In the genomic region with DNA sequence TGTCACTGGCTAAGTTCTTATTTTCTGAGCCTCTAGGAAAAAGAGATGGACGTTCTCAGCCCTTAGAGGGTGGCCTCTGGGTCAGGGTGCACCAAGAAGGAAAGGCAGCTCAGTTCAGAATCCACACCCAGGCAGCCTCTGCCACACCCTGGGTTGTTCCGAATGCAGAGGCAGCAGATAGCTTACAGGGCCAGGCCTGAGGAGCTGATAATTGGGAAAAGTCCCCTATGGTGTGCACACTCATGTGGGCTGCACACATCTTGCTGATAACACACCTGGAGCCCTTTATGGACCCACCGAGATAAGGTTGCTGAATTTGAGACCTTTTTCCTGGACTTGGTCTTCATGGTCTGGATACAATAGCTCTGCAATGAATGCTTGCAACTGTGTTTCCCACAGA, we compare ENCODE assay signal across 15 mouse cellular contexts. TPM values are rescaled to one million over a fixed set of nuclear protein-coding genes. Genes with fewer than 3 reads are reported as not detected.
DNase-seq lines count a peak whose midpoint lies in the region; ATAC-seq and TF ChIP-seq lines count a peak whose summit lies in the region.
"Had no signal": no experiment of that assay in that cellular context is flagged by ENCODE, and none has a peak within 500 bp of the region (broad histone marks: within the 10 kb centered on the region; RNA-seq: fewer than 3 reads in every experiment).

No protein-coding gene starts in this region.

- H3K9me3 ChIP-seq in embryonic facial prominence, embryonic 11.5 days (replicated peaks; ENCODE audit: control insufficient read depth, low read length): no peaks in the 10 kb centered on the region
- no peaks in the 10 kb centered on the region for H3K9me3 ChIP-seq in embryonic facial prominence, embryonic 10.5 days
- H3K9me3 ChIP-seq in limb, embryonic 11.5 days (ENCODE audit: control insufficient read depth, low read length): no peaks in the 10 kb centered on the region
- H3K9me3 ChIP-seq in limb, embryonic 10.5 days (replicated peaks): no peaks in the 10 kb centered on the region
- H3K9me3 ChIP-seq in liver, embryonic 13.5 days (replicated peaks): no peaks in the 10 kb centered on the region
- no peaks in the 10 kb centered on the region for H3K9me3 ChIP-seq in stomach, postnatal 0 days (ENCODE audit: control insufficient read depth, low read length)
- H3K9me3 ChIP-seq: embryonic facial prominence, embryonic 12.5 days; hindbrain, embryonic 12.5 days; limb, embryonic 13.5 days; neural tube, embryonic 13.5 days had no signal

- no peak for TF ChIP-seq CTCF in stomach, postnatal 0 days (IDR thresholded peaks at IDR 0.05; ENCODE audit: low read depth)

- no peak for DNase-seq in embryonic facial prominence, embryonic 11.5 days (ENCODE audit: low spot score)
- DNase-seq in embryonic facial prominence, embryonic 10.5 days (ENCODE audit: low spot score): no peak
- DNase-seq in limb, embryonic 11.5 days (ENCODE audit: low spot score): no peak
- no peak for DNase-seq in limb, embryonic 10.5 days (ENCODE audit: low spot score)
- DNase-seq in liver, embryonic 13.5 days: peak; percentile 89
- DNase-seq in stomach, postnatal 0 days (ENCODE audit: low spot score): peak; percentile 74
- no peak for DNase-seq in adrenal gland, postnatal 14 days
- no peak for DNase-seq in MN1 (ENCODE audit: low spot score)
- DNase-seq: right cerebral cortex, postnatal 25 days had no signal

- peak; percentile 46; the same call in 1 of the 2 replicates for ATAC-seq in embryonic facial prominence, embryonic 11.5 days (replicated peaks; ENCODE audit: insufficient number of reproducible peaks, low FRiP score, low TSS enrichment, low read depth)
- 0 out of 2 replicates have a peak, but pooled peaks have one; percentile 24 for ATAC-seq in limb, embryonic 11.5 days (ENCODE audit: insufficient number of reproducible peaks, low FRiP score, low TSS enrichment, low read depth)
- peak; percentile 99 for ATAC-seq in liver, embryonic 13.5 days (ENCODE audit: low read depth)
- peak; percentile 73 for ATAC-seq in stomach, postnatal 0 days (ENCODE audit: low FRiP score, low TSS enrichment)
- ATAC-seq: Patski had no signal

- H3K27me3 ChIP-seq in embryonic facial prominence, embryonic 11.5 days (ENCODE audit: control insufficient read depth, insufficient read depth, low read length): no peaks in the 10 kb centered on the region; the same call in 1 of the 2 replicates
- H3K27me3 ChIP-seq in embryonic facial prominence, embryonic 10.5 days (replicated peaks; ENCODE audit: low read depth, poor library complexity, severe bottlenecking): peaks cover 51% of the 10 kb centered on the region
- no peaks in the 10 kb centered on the region for H3K27me3 ChIP-seq in limb, embryonic 11.5 days (ENCODE audit: control insufficient read depth, insufficient read depth, low read length)
- H3K27me3 ChIP-seq in limb, embryonic 10.5 days (ENCODE audit: low read depth, poor library complexity, severe bottlenecking): no peaks in the 10 kb centered on the region
- H3K27me3 ChIP-seq in liver, embryonic 13.5 days: no peaks in the 10 kb centered on the region
- H3K27me3 ChIP-seq in stomach, postnatal 0 days (ENCODE audit: control insufficient read depth, insufficient read depth, low read length): no peaks in the 10 kb centered on the region
- H3K27me3 ChIP-seq: embryonic facial prominence, embryonic 12.5 days; Patski had no signal

- no peak for TF ChIP-seq EP300 in stomach, postnatal 0 days (optimal IDR thresholded peaks at IDR 0.05)

- H3K4me1 ChIP-seq in embryonic facial prominence, embryonic 11.5 days (ENCODE audit: control insufficient read depth, insufficient read depth, low read length): no peaks in the 10 kb centered on the region
- H3K4me1 ChIP-seq in embryonic facial prominence, embryonic 10.5 days: peaks cover 10% of the 10 kb centered on the region
- H3K4me1 ChIP-seq in limb, embryonic 11.5 days (ENCODE audit: control insufficient read depth, insufficient read depth, low read length): no peaks in the 10 kb centered on the region
- 0 out of 2 replicates have a peak, but pooled peaks cover 3% of the 10 kb centered on the region for H3K4me1 ChIP-seq in limb, embryonic 10.5 days
- peaks cover 99% of the 10 kb centered on the region for H3K4me1 ChIP-seq in liver, embryonic 13.5 days (replicated peaks)
- H3K4me1 ChIP-seq in stomach, postnatal 0 days (replicated peaks; ENCODE audit: control insufficient read depth, insufficient read depth): peaks cover 5% of the 10 kb centered on the region; the same call in 1 of the 2 replicates
- H3K4me1 ChIP-seq: embryonic facial prominence, embryonic 12.5 days; limb, embryonic 13.5 days had no signal

- no peak overlapping the region for H3K27ac ChIP-seq in embryonic facial prominence, embryonic 11.5 days (replicated peaks; ENCODE audit: low read depth, low read length)
- no peak overlapping the region for H3K27ac ChIP-seq in embryonic facial prominence, embryonic 10.5 days (replicated peaks)
- no peak overlapping the region for H3K27ac ChIP-seq in limb, embryonic 11.5 days (replicated peaks; ENCODE audit: low read depth, low read length)
- H3K27ac ChIP-seq in limb, embryonic 10.5 days: no peak overlapping the region
- H3K27ac ChIP-seq in liver, embryonic 13.5 days: peak overlapping the region; percentile 100
- peak overlapping the region; percentile 83 for H3K27ac ChIP-seq in stomach, postnatal 0 days (replicated peaks)
- H3K27ac ChIP-seq: embryonic facial prominence, embryonic 12.5 days; hindbrain, embryonic 12.5 days; limb, embryonic 13.5 days; neural tube, embryonic 13.5 days had no signal

- no peak overlapping the region for H3K9ac ChIP-seq in embryonic facial prominence, embryonic 11.5 days (replicated peaks; ENCODE audit: low read length)
- no peak overlapping the region for H3K9ac ChIP-seq in limb, embryonic 11.5 days (ENCODE audit: low read length)
- peak overlapping the region; percentile 74 for H3K9ac ChIP-seq in liver, embryonic 13.5 days
- H3K9ac ChIP-seq in stomach, postnatal 0 days (ENCODE audit: low read length): no peak overlapping the region
- H3K9ac ChIP-seq: embryonic facial prominence, embryonic 12.5 days; hindbrain, embryonic 12.5 days; limb, embryonic 13.5 days; neural tube, embryonic 13.5 days had no signal

- H3K4me2 ChIP-seq in embryonic facial prominence, embryonic 11.5 days (ENCODE audit: low read depth, low read length): no peak overlapping the region
- H3K4me2 ChIP-seq in limb, embryonic 11.5 days (ENCODE audit: low read depth, severe bottlenecking): no peak overlapping the region
- peak overlapping the region; percentile 70 for H3K4me2 ChIP-seq in liver, embryonic 13.5 days
- no peak overlapping the region for H3K4me2 ChIP-seq in stomach, postnatal 0 days (replicated peaks; ENCODE audit: low read depth)
- H3K4me2 ChIP-seq: embryonic facial prominence, embryonic 12.5 days; hindbrain, embryonic 12.5 days; limb, embryonic 13.5 days; midbrain, embryonic 11.5 days; neural tube, embryonic 13.5 days had no signal

- H3K36me3 ChIP-seq in embryonic facial prominence, embryonic 11.5 days (replicated peaks; ENCODE audit: control insufficient read depth, insufficient read depth, low read depth, low read length): no peaks in the 10 kb centered on the region
- no peaks in the 10 kb centered on the region for H3K36me3 ChIP-seq in embryonic facial prominence, embryonic 10.5 days (replicated peaks)
- no peaks in the 10 kb centered on the region for H3K36me3 ChIP-seq in limb, embryonic 11.5 days (ENCODE audit: control insufficient read depth, insufficient read depth, low read length)
- H3K36me3 ChIP-seq in limb, embryonic 10.5 days: no peaks in the 10 kb centered on the region
- peaks cover 60% of the 10 kb centered on the region for H3K36me3 ChIP-seq in liver, embryonic 13.5 days
- H3K36me3 ChIP-seq in stomach, postnatal 0 days (ENCODE audit: control insufficient read depth, insufficient read depth, low read length): no peaks in the 10 kb centered on the region
- H3K36me3 ChIP-seq: embryonic facial prominence, embryonic 12.5 days; hindbrain, embryonic 12.5 days; limb, embryonic 13.5 days; neural tube, embryonic 13.5 days had no signal

- 63% methylated on average over 3 of the region's 3 CpGs for WGBS in embryonic facial prominence, embryonic 11.5 days
- 76% methylated on average over 3 of the region's 3 CpGs for WGBS in embryonic facial prominence, embryonic 10.5 days
- 72% methylated on average over 3 of the region's 3 CpGs for WGBS in limb, embryonic 11.5 days
- WGBS in limb, embryonic 10.5 days: 68% methylated on average over 3 of the region's 3 CpGs
- WGBS in liver, embryonic 13.5 days (ENCODE audit: insufficient replicate concordance): 15% methylated on average over 3 of the region's 3 CpGs
- WGBS in stomach, postnatal 0 days: 40% methylated on average over 3 of the region's 3 CpGs

- no peak overlapping the region for H3K4me3 ChIP-seq in embryonic facial prominence, embryonic 11.5 days (ENCODE audit: low read depth, low read length)
- no peak overlapping the region for H3K4me3 ChIP-seq in embryonic facial prominence, embryonic 10.5 days
- no peak overlapping the region for H3K4me3 ChIP-seq in limb, embryonic 11.5 days (ENCODE audit: low read depth, low read length)
- no peak overlapping the region for H3K4me3 ChIP-seq in limb, embryonic 10.5 days
- peak overlapping the region; percentile 40 for H3K4me3 ChIP-seq in liver, embryonic 13.5 days (replicated peaks)
- no peak overlapping the region for H3K4me3 ChIP-seq in stomach, postnatal 0 days (ENCODE audit: low read depth, low read length)
- H3K4me3 ChIP-seq: embryonic facial prominence, embryonic 12.5 days; hindbrain, embryonic 12.5 days; limb, embryonic 13.5 days; neural tube, embryonic 13.5 days had no signal

RNA-seq across cellular contexts. Expression of gene Mgst3, which starts 9.5 kb away (rescaled TPM):
- polyA plus RNA-seq in embryonic facial prominence, embryonic 11.5 days (2014; fragmentation: Nextera tagmentation; extraction: Ambion mirVana): 49.5 and 61.3 TPM in 2 replicates
- polyA plus RNA-seq in embryonic facial prominence, embryonic 10.5 days (2016; fragmentation: Nextera tagmentation; extraction: Ambion mirVana): 52.1 and 53.1 TPM in 2 replicates
- 42.5 and 44.1 TPM in 2 replicates for polyA plus RNA-seq in limb, embryonic 11.5 days (2014; fragmentation: Nextera tagmentation; extraction: Ambion mirVana)
- 45.7 and 47.6 TPM in 2 replicates for polyA plus RNA-seq in limb, embryonic 10.5 days (2016; fragmentation: Nextera tagmentation; extraction: Ambion mirVana)
- 337 and 409 TPM in 2 replicates for polyA plus RNA-seq in liver, embryonic 13.5 days (2015; fragmentation: Nextera tagmentation; extraction: Ambion mirVana)
- 991 and 1,037 TPM in 2 replicates for polyA plus RNA-seq in stomach, postnatal 0 days (2015; fragmentation: Nextera tagmentation; extraction: Ambion mirVana)
- 69.7 and 75.6 TPM in 2 replicates for total RNA-seq in adrenal gland, postnatal 14 days (2021)

RNA-seq across cellular contexts. Expression of gene Aldh9a1, which starts 34.4 kb away (rescaled TPM):
- 46.3 and 46.7 TPM in 2 replicates for polyA plus RNA-seq in embryonic facial prominence, embryonic 11.5 days (2014; fragmentation: Nextera tagmentation; extraction: Ambion mirVana)
- polyA plus RNA-seq in embryonic facial prominence, embryonic 10.5 days (2016; fragmentation: Nextera tagmentation; extraction: Ambion mirVana): 53.7 and 56.9 TPM in 2 replicates
- 36.5 and 40.2 TPM in 2 replicates for polyA plus RNA-seq in limb, embryonic 11.5 days (2014; fragmentation: Nextera tagmentation; extraction: Ambion mirVana)
- polyA plus RNA-seq in limb, embryonic 10.5 days (2016; fragmentation: Nextera tagmentation; extraction: Ambion mirVana): 41.2 and 43.5 TPM in 2 replicates
- 85.4 and 92.0 TPM in 2 replicates for polyA plus RNA-seq in liver, embryonic 13.5 days (2015; fragmentation: Nextera tagmentation; extraction: Ambion mirVana)
- polyA plus RNA-seq in stomach, postnatal 0 days (2015; fragmentation: Nextera tagmentation; extraction: Ambion mirVana): 70.7 and 74.7 TPM in 2 replicates
- total RNA-seq in adrenal gland, postnatal 14 days (2021): 56.9 and 59.4 TPM in 2 replicates

Comparison
In these comparisons a context has a peak if more than half of its experiments do, and no peak if none do; other contexts are left out.
1. ATAC-seq: peak in every context shown above with its lines; median percentile 99 in liver, embryonic 13.5 days; 73 in stomach, postnatal 0 days; 46 in embryonic facial prominence, embryonic 11.5 days; 24 in limb, embryonic 11.5 days.
2. DNase-seq: peak in liver, embryonic 13.5 days (single experiment) and stomach, postnatal 0 days (single experiment); none in embryonic facial prominence, embryonic 11.5 days (single experiment), embryonic facial prominence, embryonic 10.5 days (single experiment), limb, embryonic 11.5 days (single experiment), limb, embryonic 10.5 days (single experiment), adrenal gland, postnatal 14 days (single experiment) and MN1 (single experiment).
3. H3K27ac ChIP-seq: peak in liver, embryonic 13.5 days (single experiment) and stomach, postnatal 0 days (single experiment); none in embryonic facial prominence, embryonic 11.5 days (single experiment), embryonic facial prominence, embryonic 10.5 days (single experiment), limb, embryonic 11.5 days (single experiment) and limb, embryonic 10.5 days (single experiment).